Mouse (Mus musculus) thymus, postnatal 0 days (tissue): ENCODE data around the gene Htra3. TPM values are rescaled to one million over a fixed set of nuclear protein-coding genes. Genes with fewer than 3 reads are reported as not detected.

Experiments used
- DNase-seq: peaks from one replicate; pipeline ENCODE4 v3.0.0-alpha.2; 2015; ENCODE audit warnings: low spot score
- polyA plus RNA-seq: library from polyadenylated mRNA; unstranded; fragments of >200 nt; fragmentation: Nextera tagmentation; extraction: Ambion mirVana; gene quantifications from 2 replicates; pipeline ENCODE4 v1.2.1, GENCODE M21; 2015

The Htra3 gene
- polyA plus RNA-seq, 1 experiment from 2014 or later = 8.9 TPM

- no peak for DNase-seq
These were observed 55.8 kb downstream of the Htra3 start for GRCm38 (mm10) chr5:35623831-35624230.

- DNase-seq = no peak
These were observed 58.5 kb downstream of the Htra3 start for GRCm38 (mm10) chr5:35621114-35621513.

GRCm38 (mm10) chr5:35616943-35617342 is 62.6 kb downstream of the Htra3 start:
- no peak for DNase-seq

DNA sequence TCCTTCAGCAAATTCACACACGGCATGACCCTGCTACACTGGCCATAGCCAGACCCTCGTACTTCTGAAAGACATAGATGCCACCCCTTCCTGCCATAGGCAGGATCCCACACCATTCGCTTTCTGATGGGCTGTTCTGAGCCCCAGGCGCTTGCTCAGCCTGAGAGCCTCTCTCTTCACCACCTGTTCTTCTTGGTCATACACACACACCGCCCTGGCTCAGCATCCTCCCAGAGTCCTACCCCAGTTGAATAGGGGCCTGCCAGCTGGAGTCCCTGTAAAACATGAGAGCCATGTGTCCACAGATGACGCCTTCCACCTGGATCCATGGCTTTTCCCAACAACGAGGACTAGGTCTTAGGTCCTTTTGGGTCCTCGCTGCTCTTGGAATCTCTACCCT is 66.9 kb downstream of the Htra3 start:
- DNase-seq = no peak

DNA sequence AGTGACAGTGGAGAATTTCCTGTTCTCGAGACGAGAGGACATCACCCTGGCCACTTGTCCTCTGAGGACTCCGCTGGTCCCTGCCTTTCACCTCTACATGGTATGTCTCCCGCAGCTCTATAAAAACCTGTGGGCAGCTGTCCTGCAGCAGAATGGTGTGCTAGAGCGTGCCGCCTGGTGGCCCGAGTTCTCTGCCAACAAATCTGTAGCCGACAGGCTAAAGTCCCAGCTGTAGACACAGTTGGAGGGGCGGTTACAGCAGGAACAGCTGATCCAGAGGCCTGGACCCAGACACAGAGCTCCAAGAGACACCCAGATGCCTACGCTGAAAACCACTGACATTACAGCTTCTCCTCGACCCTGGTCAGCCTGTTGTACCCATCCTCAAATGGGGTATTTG is 67.7 kb downstream of the Htra3 start:
- DNase-seq = no peak

- no peak for DNase-seq
These were observed 68.4 kb downstream of the Htra3 start for GRCm38 (mm10) chr5:35611170-35611569.

GRCm38 (mm10) chr5:35610381-35610780 is 69.2 kb downstream of the Htra3 start:
- no peak for DNase-seq

GRCm38 (mm10) chr5:35609971-35610370 is 69.6 kb downstream of the Htra3 start:
- DNase-seq = no peak

DNA sequence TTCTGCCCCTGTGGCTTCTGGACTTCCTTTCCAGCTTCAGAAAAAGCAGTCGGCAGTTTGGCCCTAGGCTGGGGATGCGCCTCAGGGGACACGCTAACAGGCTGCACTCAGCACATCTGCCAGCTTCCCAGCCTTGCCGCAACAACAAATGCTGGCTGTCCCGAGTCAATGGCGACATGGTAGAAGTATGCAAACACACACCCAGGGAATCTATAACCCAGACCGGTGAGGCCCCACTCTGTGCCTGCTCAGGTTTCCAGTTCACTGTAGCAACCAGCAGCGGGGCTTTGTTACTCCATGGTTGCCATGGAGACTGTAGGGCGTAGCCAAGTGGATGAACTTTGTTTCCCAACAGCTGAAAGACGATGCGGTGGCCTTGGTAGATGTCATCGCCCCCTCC is 70.2 kb downstream of the Htra3 start:
- DNase-seq = no peak

DNA sequence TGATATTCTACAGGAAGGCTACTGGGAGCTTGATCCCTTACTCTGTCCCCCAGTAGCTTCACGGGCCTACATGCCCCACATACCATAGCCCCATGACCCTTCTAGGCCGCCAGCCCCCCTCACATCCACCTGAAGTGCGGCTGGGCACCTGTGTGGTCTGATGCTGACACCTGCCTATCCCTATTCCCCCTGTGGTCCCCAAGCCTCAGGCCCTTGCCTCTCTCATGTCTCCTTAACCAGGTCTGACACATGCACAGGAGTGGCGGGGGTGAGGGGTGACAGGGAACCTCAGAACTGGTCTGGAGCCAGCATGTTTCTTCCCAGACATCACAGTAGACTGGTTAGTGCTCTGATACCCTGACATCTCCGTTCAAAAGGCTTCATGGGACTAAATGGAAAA is 71.0 kb downstream of the Htra3 start:
- no peak for DNase-seq

DNA sequence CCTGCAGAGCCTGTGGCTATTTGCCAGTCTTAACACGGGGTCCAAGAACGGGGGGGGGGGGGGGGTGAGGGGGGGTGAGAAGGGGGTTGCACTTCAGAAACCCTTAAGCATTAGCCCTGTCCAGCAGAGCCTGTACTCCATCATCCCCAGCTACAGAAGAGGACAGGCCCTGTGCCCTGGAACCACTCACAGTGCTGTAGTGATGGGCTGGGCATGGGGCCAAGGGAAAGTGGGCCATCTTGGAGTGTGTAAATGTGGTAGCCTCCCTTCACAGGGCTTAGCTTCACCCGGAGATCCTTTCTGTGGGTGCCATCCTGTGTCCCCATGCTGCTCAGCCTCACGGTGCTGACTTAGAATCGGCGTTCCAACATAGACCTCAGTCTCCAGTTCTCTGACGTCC is 71.8 kb downstream of the Htra3 start:
- no peak for DNase-seq

- DNase-seq = no peak
These were observed 72.8 kb downstream of the Htra3 start for GRCm38 (mm10) chr5:35606800-35607199.

- DNase-seq = no peak
These were observed 74.2 kb downstream of the Htra3 start for GRCm38 (mm10) chr5:35605355-35605754.

Other genes starting within 250 kb of the Htra3 start
- gene Cpz, start 154.1 kb downstream of the Htra3 start, polyA plus RNA-seq = 0.60 and 0.72 TPM in 2 replicates
- 6.0 TPM in 2 replicates for gene Trmt44, start 104.7 kb downstream of the Htra3 start, polyA plus RNA-seq
- 15.2 TPM in 2 replicates for gene Acox3, start 96.7 kb downstream of the Htra3 start, polyA plus RNA-seq
- 2.1 and 2.2 TPM in 2 replicates for gene Sh3tc1, start 60.2 kb upstream of the Htra3 start, polyA plus RNA-seq
- 0.74 and 0.91 TPM in 2 replicates for gene Ablim2, start 78.1 kb upstream of the Htra3 start, polyA plus RNA-seq
- 6.1 and 6.6 TPM in 2 replicates for gene Afap1, start 213.5 kb upstream of the Htra3 start, polyA plus RNA-seq